Mouse (Mus musculus): ENCODE results near the gene Sept5.

Sept5 gene

GRCm38 (mm10) chr16:18629390-18630231 lies at the start of gene Sept5:
Sept5 (minus strand) TSS chr16:18629954.
- peak; percentile 75 for DNase-seq

DNA sequence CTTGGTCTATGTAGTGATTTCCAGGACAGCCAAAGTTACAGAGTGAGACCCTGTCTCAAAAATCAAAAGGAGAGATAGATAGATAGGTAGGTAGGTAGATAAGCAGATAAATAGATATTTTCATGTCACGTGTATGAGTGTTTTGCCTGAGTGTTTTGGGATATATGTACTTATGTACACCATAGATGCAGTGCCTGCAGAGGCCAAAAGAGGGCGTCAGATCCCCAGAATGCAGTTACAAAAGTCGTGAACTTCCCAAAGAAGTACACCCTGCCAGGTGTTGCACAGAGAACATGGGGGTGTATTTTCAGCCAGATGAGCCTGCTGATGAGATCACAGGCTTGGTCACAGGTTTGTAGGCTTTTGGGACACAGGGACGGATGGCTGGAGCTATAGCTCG lies 49.4 kb upstream of the Sept5 start:
- DNase-seq = no peak

DNA sequence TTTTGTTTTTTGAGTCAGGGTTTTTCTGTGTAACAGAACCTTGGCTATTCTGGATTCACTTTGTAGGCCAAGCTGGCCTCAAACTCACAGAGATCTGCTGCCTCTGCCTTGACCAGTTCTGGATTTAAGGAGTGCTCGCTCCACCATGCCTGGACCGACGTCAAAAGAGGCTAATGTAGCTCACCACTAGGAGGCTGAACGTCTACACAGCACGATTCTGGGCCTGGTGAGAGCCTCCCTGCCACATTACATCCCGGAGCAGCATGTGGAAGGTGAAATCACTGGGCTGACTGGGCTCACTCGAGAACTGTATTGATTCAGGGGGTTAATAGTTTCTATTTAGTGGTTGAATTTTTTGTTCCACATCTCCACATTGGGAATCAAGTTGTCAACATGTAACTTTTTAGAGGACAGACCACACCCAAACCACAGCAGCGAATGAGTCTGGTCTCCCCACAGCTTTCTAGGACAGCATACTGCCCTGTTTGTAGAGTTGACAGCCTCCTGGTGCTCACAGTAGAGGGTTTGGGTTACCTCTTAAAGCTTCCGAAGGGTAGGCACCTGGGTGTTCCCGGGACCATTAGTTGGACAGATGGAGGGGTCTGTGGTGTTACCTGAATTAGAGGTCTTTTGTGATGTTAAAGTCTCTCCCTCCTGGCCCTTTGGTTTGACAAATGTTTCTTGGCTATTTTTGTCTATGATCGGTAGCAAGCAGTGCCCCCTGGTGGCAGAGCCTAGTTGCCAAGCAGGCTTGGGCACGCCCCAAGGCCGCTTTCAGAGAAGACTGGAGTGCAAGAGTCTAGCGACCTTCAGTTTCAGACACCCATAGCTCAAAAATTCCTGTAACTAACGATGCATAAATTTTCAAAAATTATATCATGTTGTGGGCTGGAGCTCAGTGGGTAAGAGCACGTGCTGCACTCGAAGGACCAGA lies 48.3 kb upstream of the Sept5 start:
- DNase-seq = peak; percentile 79

- no peak for DNase-seq
Observed at GRCm38 (mm10) chr16:18673005-18673404, 43.3 kb upstream of the Sept5 start.

GRCm38 (mm10) chr16:18672027-18672426 lies 42.3 kb upstream of the Sept5 start:
- no peak for DNase-seq

GRCm38 (mm10) chr16:18669914-18670313 lies 40.2 kb upstream of the Sept5 start:
- DNase-seq = no peak

DNA sequence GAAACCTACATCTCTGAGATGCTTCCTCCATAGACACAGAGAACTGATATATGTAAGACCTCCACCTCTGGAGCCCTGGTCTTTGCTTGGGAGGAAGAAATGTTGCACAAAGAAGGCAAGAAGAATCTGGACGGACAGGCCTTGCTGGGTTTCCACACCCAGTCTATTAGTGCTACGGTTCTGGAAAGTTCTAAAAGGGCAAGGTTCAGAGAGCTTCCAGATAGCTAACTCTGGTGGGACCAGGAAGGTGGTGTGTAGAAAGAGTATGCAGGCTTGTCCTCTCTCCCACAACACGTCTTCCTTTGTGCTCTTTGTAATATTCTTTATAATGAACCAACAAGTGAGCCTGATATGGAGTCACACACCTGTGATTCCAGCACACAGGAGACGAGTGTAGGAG lies 28.8 kb upstream of the Sept5 start:
- DNase-seq = no peak

- DNase-seq = no peak
Observed at GRCm38 (mm10) chr16:18655372-18656098, 25.8 kb upstream of the Sept5 start.

GRCm38 (mm10) chr16:18653290-18654160 lies 23.8 kb upstream of the Sept5 start:
- no peak for DNase-seq

DNA sequence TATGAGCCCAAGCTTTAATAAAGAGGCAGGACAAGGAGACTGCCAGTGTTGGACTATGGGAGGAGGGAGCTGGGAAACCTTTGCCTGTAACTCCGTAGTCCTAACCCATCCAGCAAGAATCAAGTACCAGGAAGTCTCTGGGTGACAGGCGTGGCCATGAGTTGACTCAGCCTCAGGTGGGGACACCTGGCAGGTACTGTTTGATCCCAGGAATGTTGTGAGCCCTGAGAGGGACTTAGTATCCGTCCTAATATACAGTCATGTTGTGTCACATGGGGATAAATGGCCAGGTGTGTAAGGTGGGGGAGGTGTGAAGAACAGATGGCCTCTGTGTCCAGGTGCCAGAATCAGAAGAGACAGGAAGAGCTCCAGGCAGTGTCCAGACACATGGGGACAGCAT lies 19.4 kb upstream of the Sept5 start:
- DNase-seq = no peak

GRCm38 (mm10) chr16:18645329-18645728 lies 15.6 kb upstream of the Sept5 start:
- DNase-seq = no peak

GRCm38 (mm10) chr16:18644485-18644884 lies 14.7 kb upstream of the Sept5 start:
- no peak for DNase-seq

DNA sequence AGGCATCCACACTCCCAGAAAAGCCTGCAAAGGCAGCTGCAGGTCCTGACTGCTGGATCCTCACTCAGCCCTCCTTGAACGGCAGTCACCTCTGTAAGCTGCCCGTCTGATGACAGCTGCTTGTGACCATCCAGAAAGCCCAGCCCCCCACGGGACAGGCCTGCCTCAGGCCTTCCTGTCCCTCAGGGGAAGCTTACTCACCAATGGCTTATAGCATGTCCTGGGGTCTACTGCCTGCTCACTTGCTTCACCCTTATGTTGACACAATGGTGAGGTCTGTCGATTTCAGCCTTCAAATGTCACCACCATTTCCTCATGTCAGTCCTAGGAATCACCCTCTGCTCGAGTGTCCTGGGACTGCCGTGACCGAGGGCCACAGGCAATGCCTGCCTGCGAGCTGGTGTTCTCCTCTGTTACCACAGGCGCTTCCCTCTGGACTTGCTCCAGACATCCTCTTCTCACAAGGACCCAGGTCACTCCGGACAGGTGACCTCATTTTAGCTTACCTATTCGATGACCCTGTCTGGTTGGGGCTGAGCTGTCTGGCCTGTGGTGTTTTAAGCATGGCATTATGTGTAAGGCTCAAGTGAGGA lies 13.7 kb upstream of the Sept5 start:
- DNase-seq = no peak

DNA sequence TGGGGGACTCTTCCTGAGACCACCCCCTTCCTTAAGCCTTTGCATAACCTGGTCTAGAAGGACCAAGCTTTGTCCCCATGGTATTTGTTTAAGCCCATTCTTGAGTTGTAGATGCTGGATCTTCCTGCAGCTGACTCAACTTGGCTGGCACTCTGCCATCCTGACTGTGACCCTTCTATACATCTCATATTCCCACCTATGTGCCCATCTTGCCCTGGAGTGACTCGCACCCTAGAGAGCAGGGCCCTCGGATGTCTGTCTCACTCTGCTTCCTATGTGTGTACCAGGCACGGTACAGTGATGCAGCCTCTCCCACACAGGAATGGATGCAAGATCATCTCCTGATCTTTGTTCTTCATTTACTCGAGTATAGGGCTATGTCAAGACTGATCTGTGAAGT lies 13.1 kb upstream of the Sept5 start:
- DNase-seq = no peak

- no peak for DNase-seq
Observed at GRCm38 (mm10) chr16:18642291-18642690, 12.5 kb upstream of the Sept5 start.

DNA sequence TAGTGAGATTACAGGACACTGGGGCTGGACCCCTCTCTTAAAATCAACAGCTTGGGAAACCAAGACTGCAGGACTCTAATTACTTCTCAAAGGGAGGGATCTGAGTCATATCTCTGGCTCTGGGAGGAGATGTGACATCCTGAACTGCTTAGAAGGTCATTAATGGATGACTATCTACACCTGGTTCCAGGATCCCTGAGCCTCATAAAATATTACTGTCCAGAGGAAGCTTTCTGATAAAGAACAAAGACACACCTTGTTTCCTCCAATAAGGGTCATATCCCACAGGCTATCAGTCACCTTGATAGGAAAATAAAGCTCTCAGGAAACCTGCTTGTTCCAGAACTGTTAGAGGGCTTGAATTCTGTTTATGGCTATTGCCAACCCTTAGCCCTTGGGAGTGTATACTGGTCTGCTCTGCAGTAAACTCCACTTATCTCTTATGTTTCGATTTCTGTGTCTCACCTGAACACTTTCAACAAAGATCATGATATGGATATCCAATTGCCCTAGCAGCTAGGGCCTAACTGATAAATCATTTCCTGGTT lies 9.7 kb upstream of the Sept5 start:
- DNase-seq = no peak

GRCm38 (mm10) chr16:18638396-18638795 lies 8.6 kb upstream of the Sept5 start:
- no peak for DNase-seq

- no peak for DNase-seq
Observed at GRCm38 (mm10) chr16:18636804-18637203, 7.0 kb upstream of the Sept5 start.

DNA sequence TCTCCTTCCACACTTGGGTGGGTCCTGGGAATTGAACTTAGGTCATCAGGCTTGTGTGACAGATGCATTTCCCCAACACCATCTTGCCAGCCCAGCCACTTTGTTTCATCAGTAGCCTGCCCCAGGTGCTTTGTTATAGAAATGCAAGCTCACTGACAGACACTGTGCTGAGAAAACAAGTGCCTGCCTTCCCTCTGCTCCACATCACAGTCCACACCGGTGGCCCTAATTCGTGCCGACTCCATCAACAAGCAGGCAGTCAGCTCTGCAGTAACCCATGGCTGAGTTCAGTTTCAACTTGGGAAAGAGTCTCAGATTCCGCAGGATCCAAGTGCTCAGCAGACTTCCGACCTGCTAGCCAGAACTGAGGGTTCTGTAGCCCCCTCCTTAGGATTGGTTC lies 6.6 kb upstream of the Sept5 start:
- DNase-seq = no peak

DNA sequence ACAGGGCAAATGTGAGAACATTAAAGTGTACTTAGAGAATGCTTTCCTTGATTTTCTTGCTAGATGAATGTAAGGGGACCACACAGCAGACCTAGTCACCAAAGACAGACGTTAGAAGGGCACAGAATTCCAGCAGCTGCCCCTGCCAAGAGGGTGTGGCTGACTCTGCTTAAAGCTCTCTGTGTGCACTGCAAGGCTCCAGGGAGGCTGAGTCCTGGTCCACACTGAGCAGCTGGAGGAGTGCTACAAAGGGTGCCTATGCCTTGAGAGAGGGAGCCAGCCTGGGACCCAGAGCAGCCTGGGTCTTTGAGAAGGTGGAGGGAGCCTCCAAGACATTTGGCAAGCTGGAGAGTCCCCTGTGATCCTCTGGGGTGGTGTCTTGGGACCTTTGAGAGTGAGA lies 3.6 kb upstream of the Sept5 start:
- no peak for DNase-seq

DNA sequence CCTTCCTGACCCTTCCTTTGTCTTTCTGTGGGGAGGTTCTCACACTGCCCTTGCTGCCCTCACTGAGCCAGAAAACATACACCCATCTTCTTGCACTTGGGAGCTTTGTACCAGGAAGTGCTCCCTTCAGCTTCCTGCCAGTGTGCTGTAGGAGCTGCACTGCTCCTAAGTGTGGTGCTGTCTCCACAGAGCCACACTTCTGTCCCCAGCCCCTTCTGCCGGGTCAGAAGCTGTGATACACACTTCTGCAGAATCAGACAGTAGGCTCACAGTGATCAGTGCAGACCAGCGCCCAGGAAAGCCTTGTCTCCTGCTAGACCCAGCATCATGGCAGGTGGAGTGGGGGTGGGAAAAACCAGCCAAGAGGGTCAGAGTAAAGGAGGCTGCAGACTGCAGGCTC lies 3.1 kb upstream of the Sept5 start:
- no peak for DNase-seq
